Mouse (Mus musculus): ENCODE results near the gene 4930523C07Rik. TPM values are rescaled to one million over a fixed set of nuclear protein-coding genes. Genes with fewer than 3 reads are reported as not detected.
A peak's percentile ranks its signal among the peaks of the same experiment; 100 is the strongest.

The 4930523C07Rik gene
- total RNA-seq, 2 experiments from 2014 or later: 17.6 to 24.4 TPM

DNA sequence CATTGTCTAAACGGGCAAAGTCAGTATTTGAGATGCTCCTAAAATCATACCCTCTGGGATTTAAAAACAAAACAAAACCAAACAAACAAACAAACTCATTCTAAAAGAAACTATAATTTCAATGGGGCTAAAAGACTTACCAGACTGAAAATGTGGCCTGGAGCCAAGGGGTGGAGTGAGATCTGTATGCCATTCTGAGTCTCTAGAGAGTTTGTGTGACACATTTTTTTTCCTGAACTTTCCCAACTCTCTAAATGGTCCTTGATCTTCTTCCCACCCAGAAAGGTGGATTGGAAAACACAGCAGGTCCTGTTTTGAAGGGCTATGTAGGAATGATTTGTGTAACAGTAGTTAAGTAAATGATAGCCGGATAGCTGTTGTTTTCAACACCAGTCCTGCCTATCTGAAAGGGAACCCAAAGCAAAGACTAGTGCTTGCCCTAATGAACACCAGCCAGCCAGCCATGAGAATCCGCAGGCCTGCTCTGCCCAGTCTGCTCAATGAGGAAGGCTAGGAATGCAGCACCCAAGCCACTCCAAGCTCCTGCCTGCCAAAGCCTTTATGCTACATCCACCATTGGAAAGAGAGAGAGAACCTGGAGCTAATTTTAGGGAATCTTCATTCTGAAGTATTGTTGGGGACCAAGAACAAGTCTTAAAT, 1.0 kb downstream of the 4930523C07Rik start:
- DNase-seq (ENCODE audit: low spot score in 2 of 2): no peak

DNA sequence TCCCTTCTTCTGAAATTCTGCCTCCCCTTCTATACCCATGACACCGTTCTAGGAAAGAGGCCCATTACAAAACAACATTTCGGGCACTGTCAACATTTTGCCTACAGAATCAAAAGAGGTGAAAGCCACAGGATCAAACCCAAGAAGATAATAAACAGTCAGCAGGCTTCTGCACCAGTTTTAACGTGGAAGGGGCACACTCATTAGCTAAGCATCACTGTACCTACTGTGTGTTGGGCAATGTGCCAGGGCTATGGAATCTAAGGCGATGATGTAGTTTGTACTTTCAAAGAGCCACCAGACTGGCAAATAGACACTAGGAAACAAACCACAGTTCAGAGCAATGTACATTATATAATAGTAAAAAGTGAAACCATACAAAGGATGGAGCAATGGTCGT, 1.8 kb downstream of the 4930523C07Rik start:
- no peak for DNase-seq (ENCODE audit: low spot score in 2 of 2)

DNA sequence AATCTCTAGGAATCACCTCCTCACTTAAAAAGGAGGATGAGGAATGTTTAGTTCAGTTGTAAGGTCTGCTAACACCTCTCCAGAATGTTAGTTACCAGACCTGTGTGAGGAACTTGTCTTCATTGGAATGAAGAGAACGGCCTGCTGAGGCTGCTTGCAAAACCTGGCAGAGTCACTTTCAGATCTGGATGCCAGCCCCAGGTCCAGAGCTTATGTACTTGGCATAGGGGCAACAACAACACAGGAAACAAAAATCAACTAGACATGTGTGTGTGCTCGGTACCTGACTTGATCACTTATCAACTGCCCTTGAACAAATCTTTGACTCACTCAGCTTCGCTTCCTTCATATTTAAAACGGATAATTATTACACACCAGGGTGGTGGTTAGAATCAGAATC, 2.6 kb downstream of the 4930523C07Rik start:
- no peak for DNase-seq (ENCODE audit: low spot score in 2 of 2)

DNA sequence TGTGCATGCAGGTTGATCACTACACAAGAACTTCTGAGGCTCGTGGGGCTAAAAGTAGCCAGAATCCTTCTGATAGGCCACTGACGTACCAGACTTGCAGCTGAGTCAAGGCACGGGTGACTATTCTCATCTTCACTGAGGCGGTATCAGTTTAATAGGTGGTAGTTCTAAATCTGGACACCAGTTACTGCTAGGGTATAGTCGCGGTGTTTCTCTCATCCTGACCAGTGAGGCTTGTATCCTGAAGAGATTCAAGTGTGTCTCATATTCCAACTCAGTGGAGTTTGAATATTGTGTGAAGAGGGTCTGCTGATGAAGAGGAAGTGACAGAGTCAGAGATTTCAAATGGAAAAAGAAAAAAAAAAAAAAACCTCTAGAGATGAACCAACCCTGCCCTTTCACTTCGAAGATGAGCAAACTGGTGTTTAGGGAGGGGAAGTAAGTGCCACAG, 3.3 kb downstream of the 4930523C07Rik start:
- DNase-seq (ENCODE audit: low spot score in 2 of 2): no peak

DNA sequence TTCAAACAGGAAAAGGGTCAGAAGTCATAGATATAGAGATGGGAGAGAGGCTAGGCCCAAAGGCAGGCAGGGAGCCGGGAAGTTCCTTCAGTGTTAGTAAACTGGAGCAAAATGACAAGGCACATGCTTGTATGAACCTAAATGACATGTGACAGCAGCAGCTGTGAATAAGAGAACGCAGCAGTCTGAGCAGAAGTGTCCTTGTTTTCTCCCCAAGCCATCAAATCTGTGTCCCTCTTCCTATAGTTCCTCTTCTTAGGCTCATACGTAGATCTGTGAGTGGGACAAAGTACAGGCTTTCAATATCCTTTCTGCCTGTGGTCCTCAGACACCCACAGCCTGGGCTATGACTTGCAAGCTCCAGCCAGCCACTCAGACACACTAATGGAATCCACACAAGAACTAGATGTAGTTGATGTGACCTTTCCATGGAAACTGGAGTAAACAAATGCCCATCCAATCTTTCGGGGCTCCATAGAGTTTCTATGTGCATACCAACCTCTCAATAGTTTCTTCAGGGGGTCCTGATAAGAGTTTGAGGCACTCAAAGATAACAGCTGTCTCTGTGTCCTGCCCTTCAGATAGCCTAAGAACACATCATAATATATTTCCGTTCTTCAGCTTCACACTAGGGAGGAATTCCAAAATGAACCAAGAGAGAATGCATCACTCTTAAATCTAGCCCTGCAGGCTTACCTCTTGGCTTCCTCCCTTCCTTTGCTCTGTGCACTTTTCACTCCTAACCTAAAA, 5.1 kb downstream of the 4930523C07Rik start:
- no peak for DNase-seq (ENCODE audit: low spot score in 2 of 2)

DNA sequence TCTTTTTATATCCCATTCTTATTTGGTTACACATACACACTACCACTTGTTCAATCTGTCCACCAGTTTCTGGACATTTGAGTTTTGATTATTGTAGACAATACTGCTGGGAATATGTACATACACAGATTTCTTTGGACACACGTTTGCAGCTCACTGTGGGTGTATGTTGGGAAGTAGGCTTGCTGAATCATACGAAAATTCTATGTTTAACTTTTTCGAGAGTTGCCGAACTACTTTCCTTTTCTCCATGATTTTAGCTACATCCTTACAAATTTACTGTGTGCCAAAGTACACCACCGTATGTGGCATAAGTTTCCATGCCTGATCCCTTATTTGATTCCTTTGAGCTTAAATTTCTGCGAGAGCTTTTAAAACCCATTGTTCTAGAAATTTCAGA, 6.7 kb downstream of the 4930523C07Rik start:
- no peak for DNase-seq (ENCODE audit: low spot score in 2 of 2)

DNA sequence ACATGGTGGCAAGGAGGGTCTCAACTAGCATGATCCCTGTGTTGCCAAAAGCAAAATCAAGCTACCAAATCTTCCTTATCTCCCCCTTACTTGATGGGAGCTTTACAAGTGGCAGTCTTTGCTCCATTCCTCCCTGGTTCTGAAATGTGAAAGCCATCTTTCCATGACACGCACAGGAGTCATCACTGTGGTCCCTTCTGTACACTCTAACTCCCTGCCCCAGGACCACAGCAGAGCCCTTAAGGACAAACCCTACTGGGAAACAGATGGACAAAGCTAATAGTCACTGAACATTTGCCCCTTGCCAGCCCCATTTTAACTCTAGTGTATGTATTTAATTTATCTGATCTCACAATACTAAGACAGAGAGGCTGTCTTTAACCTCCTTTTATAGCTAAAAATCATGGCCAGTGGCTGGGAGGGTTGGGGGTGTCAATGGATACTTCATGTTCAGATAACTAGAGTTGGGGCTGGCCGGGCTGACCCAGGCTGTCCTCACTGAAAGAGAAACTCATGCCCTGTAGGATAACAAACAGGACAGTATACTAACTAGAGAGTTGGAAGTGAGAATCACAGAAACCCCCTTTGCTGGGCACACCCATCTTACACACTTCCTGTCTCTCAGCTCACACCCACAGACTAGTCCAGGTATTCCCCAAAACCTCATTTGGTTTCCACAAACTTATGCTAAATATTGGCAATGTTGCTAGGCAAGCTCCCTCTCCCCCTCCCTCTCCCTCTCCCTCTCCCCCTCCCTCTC, 8.6 kb downstream of the 4930523C07Rik start:
- DNase-seq (ENCODE audit: low spot score in 2 of 2): no peak

DNA sequence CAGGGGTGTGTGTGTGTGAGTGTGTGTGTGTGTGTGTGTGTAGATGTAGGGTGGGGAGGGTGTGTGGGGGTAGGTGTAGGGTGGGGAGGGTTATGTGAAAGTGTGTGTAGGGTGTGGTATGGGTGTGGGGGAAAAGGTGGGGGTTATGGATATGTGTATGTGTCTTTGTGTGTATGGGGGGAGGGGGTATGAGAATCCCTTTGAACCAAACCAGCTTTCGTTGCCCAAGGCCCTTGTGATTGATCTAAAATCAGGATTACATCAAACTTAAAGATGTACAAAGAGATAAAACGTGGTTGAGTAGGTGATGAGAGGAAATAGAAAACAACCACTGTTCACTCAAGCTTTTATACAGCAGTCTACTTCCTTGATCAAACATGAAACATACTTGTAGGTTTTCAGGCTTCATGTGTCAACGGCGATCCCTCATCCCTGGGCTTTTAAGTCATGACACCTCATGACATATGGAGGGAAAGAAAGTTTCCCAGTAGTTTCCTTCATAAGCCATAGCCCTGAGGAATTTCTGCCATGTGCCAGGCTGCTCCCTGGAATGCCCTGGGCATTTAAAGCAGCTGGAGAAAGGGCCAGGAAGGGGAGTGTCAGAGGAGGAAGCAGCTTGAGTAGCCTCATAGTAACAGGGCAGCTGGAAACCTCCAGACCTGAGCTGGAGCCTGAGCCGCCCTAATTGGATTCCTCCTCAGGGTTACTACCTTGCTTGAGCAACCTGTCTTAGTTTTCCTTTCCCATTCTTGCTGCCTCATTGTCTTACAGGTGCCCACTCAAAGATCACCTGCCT, 9.5 kb downstream of the 4930523C07Rik start:
- no peak for DNase-seq (ENCODE audit: low spot score in 2 of 2)

DNA sequence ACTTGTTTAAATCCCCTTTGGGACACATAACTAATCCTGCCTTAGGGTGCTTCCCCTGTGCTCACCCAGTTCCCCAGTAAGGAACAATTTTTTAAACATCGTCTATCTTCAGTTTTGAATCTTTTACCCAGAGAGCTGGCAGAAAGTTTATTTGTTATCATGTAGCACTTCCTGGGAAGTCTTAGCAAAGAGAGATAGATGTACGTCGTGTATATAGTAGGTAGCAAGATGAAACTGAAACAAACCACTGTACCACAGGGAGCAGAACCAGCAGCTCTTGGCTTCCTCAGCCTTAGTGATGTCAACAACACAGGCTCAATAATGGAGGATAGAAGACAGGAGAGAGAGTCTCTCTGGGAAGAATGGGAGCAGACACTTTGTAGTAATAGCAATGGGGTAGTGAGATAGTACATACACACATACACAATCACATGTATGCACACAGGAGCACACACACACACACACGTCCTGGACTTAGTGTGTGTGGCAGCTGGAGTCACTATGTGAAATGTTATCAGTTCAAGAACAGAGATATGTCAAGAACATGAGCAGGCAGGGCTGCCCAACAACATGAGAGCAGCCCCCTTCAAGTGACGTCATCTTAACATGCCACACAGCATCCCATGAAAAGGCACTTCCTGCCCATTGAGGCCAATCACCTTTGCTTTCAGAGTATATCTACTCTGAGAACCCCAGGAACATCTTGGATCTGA, 10.3 kb downstream of the 4930523C07Rik start:
- no peak for DNase-seq (ENCODE audit: low spot score in 2 of 2)

DNA sequence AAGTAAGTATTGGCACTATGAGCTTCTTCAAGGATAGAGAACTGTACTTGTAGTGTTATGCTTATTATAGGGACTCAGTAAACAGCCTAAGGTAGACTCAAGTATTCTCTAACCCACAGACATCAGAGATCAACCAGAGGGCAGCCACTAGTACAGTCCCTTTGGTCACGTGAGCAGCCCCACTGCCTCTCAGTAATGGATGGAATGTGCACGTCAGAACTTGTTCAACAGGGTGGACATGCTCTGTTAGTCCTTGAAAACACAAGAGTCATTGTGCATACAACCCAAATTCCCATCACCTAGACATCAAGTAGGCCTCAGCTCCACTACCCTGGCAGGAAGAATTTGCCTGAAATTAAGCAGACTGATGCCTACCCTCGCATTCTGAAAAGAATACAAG, 13.5 kb downstream of the 4930523C07Rik start:
- no peak for DNase-seq (ENCODE audit: low spot score in 2 of 2)

DNA sequence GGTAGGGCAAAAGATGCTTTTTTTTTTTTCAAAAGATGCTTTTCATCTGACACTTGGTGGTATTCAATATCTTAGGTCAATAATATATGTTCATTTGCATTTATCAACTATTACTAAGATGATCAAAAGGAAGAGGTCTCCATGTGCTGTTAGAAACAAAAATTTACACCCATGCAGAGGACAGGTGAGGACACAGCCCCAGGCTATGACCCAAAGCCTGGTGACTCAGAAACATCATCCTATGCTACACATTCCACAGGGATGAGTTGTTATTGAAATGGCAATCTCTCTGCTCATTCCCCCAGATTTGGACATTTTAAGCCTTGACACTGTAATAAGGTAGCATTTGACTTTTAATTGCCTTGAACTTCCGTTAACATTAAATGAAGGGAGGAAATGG, 15.7 kb downstream of the 4930523C07Rik start:
- no peak for DNase-seq (ENCODE audit: low spot score in 2 of 2)

DNA sequence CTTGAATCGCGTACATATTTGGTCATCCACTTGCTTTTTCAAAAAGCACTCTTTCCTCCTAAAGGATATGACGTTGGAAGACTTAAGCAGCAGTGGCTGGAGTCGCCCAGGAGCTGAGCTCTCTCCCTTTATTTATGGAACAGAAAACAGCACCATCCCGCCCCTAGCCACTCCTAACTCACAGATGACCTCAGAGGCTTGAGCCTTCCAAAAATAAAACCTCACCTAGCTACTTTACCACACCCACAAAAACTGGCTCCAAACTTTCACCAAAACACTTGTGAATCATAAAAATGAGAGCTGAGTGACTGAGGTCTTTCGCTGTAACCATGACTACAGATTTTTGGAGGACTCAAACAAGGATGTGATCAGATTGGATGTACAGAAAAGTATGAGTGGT, 16.4 kb downstream of the 4930523C07Rik start:
- DNase-seq (ENCODE audit: low spot score in 2 of 2): no peak

DNA sequence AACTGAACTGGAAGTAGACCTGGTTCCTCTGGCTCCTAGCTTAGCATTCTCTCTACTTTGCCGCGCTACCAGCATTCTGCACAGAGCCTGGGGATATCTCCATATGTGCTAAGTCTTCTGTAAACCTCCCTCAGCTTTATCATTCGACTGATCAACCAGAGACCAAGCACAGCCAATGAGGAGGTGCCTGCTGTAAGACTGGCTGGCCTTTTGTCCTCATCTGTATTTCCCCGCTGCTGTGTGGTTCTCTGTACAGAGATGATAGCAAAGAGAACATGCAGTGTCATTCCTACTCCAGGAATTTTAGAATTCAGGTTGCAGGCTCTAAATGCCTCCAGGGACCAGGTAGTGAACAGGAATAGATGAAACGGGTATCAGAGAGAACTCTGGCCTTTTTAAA, 17.1 kb downstream of the 4930523C07Rik start:
- no peak for DNase-seq (ENCODE audit: low spot score in 2 of 2)

DNA sequence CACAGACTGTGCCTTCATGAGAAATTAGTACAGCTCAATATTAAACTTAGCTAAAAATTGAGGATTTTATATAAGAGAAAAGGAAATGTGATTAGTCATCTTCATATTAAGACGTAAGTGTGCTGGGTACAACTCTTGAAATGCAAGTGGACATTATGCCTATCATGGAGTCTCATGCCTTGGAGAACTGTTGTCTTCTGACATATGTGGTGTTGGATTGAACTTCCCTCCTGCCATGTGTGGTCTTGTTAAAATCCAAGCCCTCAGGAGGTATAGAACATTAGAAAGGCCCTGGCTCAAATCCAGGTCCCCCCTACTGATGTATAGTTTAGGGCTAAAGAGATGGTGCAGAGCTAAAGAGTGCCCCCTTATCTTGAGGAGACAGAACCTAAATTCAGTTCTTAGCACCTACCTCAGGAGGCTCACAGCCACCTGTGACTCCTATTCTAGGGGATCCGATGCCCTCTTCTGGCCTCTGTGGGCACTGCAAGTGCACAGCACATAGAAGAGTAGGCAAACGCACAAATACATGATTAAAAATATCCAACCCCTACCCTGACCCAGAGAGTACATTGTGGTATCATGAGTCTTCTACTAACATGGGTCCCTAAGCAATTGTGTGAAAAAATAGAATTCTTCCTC, 17.7 kb downstream of the 4930523C07Rik start:
- DNase-seq (ENCODE audit: low spot score in 2 of 2): peak; percentile 19 to 53

DNA sequence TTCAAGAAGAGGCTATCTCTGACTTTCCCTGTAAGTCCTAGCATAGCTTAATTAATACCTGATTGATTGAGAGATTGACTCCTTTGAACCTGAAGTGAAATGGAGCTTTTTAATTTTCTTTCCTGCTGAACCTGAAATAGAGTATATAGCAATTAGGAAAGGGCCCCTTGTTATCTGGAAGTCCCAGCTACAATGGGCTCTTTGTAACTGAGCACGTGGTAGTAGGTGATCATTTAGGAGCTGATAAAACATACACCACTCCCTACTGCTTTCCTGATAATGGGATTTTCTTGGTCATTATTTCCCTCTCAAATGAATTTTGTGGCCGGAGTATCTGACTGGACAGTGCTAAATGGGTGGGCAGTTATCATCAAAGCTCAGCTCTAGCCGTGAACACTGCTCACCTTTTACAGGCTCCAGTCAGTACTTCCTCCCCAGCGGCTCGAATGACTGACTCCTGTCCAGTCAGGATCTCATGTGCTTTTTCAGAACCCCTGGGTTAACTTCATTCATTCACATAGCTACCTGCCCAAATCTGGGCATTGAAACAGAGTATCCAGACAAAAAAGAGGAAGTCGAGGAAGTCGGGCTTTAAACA, 20.5 kb downstream of the 4930523C07Rik start:
- no peak for DNase-seq (ENCODE audit: low spot score in 2 of 2)

DNA sequence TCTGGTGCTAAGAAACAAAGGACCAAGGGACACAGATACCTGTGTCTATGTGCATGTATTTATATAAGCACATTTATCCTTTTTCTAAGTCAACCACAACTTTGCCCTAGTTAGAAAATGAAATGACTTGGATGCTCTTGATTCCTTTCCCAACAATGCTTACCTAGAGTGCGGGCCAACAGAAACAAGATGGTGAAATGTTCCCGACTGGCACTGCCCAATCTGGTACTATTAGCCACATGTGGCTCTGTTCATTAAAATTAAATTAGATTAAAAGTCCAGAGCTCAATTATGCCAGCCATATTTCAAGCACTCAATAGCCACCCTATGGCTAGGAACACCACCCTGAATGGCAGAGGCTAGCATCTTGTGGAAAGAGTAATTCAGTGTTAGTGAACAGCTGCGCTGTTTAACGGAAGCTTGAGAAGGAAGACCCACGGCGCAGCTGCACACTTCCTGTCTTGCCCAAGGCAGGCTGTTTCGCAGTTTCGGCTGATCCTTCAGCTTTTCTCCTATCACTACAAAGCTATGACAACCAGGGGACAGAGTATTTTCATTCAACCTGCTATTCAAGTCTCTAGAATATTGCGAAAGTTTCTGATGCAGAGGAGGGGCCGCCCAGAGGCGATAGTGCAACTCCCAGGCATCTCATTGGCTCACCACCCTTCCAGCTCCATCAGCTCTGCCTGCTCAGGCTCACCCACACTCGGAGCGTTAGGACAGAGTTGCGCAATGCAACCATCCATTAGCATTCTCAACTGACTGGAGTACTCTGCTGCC, 34.9 kb downstream of the 4930523C07Rik start:
- peak in 1 of 2 experiments; percentile 30 for DNase-seq (ENCODE audit: low spot score in 2 of 2)

DNA sequence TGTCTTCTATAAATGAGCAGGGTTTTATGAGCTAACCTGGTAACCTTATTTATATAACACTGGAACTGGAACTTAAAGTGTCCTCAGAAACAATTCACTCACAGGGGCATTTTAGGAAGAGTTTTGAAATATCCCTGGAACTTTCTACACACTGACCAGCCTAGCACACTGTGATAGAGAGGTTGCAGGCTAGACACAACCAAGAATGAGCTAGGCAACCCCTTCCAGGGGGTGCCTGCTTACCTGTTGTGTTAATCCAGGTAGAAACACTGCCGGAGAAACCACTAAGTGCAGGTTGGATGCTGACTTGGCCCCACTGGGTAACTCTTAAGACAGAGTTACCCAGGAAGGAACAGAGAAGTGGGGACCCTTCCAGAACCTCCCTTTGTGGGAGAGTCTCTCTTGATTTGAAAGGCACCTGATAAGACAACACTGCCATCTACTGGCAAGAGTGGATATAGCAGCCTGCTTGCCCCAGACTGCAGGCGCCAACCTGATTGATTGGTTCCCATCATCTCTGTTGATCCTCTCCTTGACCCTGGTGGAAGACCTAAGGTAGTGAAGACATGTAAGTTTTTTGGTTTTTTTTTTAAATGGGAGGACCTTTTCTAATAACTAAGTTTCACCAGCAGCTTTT, 36.7 kb downstream of the 4930523C07Rik start:
- peak; percentile 83 to 84 for DNase-seq (ENCODE audit: low spot score in 2 of 2)

DNA sequence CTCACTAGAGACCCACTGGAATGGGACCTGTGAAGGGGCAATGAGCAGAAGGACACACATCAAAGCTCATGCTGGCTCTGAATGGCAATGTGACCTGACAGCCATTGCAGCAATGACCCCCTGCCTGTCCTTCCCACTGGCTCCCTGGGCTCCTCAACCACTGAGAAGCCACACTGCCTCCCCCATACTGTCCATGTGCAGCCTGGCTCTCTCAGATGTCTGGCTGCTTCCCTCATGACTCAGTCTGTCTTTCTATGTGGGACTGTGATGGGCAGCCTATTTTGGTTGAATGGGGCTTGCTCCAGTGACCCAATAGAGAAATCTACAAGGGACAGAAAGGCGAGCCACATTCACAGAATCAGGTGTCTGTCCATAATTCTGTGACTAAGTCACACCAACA, 38.5 kb downstream of the 4930523C07Rik start:
- DNase-seq (ENCODE audit: low spot score in 2 of 2): no peak
